Mouse (Mus musculus) hindbrain, postnatal 0 days (tissue): ENCODE measurements around the gene AY358078. TPM values are rescaled to one million over a fixed set of nuclear protein-coding genes. Genes with fewer than 3 reads are reported as not detected.
"Not testable (repeated sequence)": the region's sequence is repeated elsewhere in the genome, so short reads cannot be mapped to it uniquely, and the experiment has no call there.

Experiments used
- ATAC-seq: fragments of 200-750 bp; cut with Nextera tagmentation; 2 replicates; pipeline ENCODE4 v1.8.0; 2017; ENCODE audit warnings: mild to moderate bottlenecking, moderate TSS enrichment, moderate library complexity
- DNase-seq: peaks from one replicate; pipeline ENCODE4 v3.0.0-alpha.2; 2015; ENCODE audit warnings: low spot score
- H3K27ac ChIP-seq: fragments of 300-500 bp; sonication (generic); 2 replicates; pipeline ENCODE4 v1.5.1; 2014; ENCODE audit warnings: mild to moderate bottlenecking
- H3K27me3 ChIP-seq: fragments of 300-500 bp; sonication (generic); 2 replicates; pipeline ENCODE4 v1.6.1; 2014; ENCODE audit warnings: low read length, mixed read lengths; ENCODE audit not compliant: insufficient read depth
- H3K36me3 ChIP-seq: fragments of 300-500 bp; sonication (generic); 2 replicates; pipeline ENCODE4 v1.6.1; 2014; ENCODE audit warnings: low read length, mixed read lengths; ENCODE audit not compliant: insufficient read depth
- H3K4me1 ChIP-seq: fragments of 300-500 bp; sonication (generic); 2 replicates; pipeline ENCODE4 v1.6.1; 2014; ENCODE audit warnings: antibody characterized with exemption, low read length, mixed read lengths; ENCODE audit not compliant: insufficient read depth
- H3K4me2 ChIP-seq: fragments of 300-500 bp; sonication (generic); 2 replicates; pipeline ENCODE4 v1.6.1; 2014; ENCODE audit warnings: low read depth, mild to moderate bottlenecking, low read length, moderate library complexity, mixed read lengths
- H3K4me3 ChIP-seq: fragments of 300-500 bp; sonication (generic); 2 replicates; pipeline ENCODE4 v1.5.1; 2014; ENCODE audit warnings: low read length
- H3K9ac ChIP-seq: fragments of 300-500 bp; sonication (generic); replicated peaks from 2 replicates; pipeline ENCODE4 v1.6.1; 2014; ENCODE audit warnings: mild to moderate bottlenecking, low read length, moderate library complexity, mixed read lengths
- H3K9me3 ChIP-seq: fragments of 300-500 bp; sonication (generic); 2 replicates; pipeline ENCODE4 v1.6.1; 2016; ENCODE audit warnings: low read length, mixed read lengths
- CTCF ChIP-seq: IDR thresholded peaks from 2 replicates; pipeline ENCODE4 v1.5.1; 2016; ENCODE audit warnings: antibody characterized with exemption, control low read depth, low read depth
- WGBS: fragments of 180-500 bp; shearing (Covaris S2); extraction: QIAGEN DNeasy Blood & Tissue Kit; methylation state at CpG from one replicate; pipeline ENCODE4 v1.1.7; 2014; 5-methylcytosine and 5-hydroxymethylcytosine counted together
- polyA plus RNA-seq: library from polyadenylated mRNA; unstranded; fragments of >200 nt; fragmentation: Nextera tagmentation; extraction: Ambion mirVana; gene quantifications from 2 replicates; pipeline ENCODE4 v1.2.1, GENCODE M21; 2015
- total RNA-seq: library from RNA; depleted of rRNA; stranded (reverse); fragments of >200 nt; gene quantifications from 2 replicates; pipeline ENCODE4 v1.2.3, GENCODE M21; 2014

Gene AY358078
- total and polyA plus RNA-seq, 2 experiments from 2014 or later: not detected

- Histone ChIP-seq H3K4me3 (no peak overlapping the region), H3K27me3 (no peaks in the 10 kb centered on the region), H3K4me2 (no peak overlapping the region), H3K36me3 (no peaks in the 10 kb centered on the region), H3K4me1 (no peaks in the 10 kb centered on the region), H3K9me3 (no peaks in the 10 kb centered on the region), H3K27ac (no peak overlapping the region), H3K9ac (no peak overlapping the region)
- WGBS: 72% methylated on average over 1 of the region's 1 CpGs
- no peak for TF ChIP-seq CTCF
- DNase-seq (no peak), ATAC-seq (no peak)
Measured at GRCm38 (mm10) chr14:51842250-51842649, 42.4 kb downstream of the AY358078 start.

DNA sequence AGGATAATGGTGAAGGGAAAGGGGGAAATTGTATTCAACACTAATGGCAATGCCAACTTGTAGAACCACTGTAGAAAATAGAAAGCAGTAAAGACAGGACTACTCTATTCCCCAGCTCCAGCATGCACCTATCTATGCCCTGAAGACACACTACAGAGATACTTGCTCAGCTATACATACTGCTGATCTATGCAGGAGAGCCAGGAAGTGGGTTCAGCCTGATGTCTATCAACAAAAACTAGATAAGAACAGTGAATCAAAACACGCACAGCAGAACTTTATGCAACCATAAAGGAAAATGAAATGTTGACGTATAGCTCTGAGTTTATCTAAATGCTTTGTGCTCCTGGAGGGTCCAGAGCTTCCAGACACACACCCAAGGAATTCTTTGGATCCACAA, 42.9 kb downstream of the AY358078 start:
- no peak overlapping the region for H3K4me2 ChIP-seq
- no peak overlapping the region for H3K27ac ChIP-seq
- H3K4me3 ChIP-seq: no peak overlapping the region
- H3K9ac ChIP-seq: no peak overlapping the region
- H3K27me3 ChIP-seq: no peaks in the 10 kb centered on the region
- TF ChIP-seq CTCF: no peak
- ATAC-seq (no peak), DNase-seq (no peak)
- H3K9me3 ChIP-seq: no peaks in the 10 kb centered on the region
- H3K4me1 ChIP-seq: no peaks in the 10 kb centered on the region
- 90% methylated on average over 2 of the region's 2 CpGs for WGBS
- H3K36me3 ChIP-seq: no peaks in the 10 kb centered on the region

DNA sequence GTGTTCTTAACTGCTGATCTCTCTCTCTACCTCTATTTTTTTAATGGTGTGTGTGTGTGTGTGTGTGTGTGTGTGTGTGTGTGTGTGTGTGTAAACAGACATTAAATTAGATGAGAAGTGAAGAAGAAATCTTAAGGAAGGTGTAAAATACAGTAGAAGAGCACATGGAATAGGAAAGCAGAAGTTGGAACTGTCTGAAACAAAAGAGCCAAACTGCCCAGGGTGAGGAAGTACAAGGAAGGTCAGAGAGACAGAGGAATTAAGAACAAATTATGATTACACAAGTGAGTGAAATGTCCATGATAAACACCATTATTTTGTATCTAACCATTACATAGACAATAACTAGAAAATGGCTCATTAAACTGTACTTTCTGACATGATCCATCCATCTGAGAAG, 44.0 kb downstream of the AY358078 start:
- H3K4me3 ChIP-seq: no peak overlapping the region
- H3K4me1 ChIP-seq: no peaks in the 10 kb centered on the region
- DNase-seq: no peak
- H3K27ac ChIP-seq: no peak overlapping the region
- no peak for ATAC-seq
- no peak overlapping the region for H3K9ac ChIP-seq
- H3K36me3 ChIP-seq: no peaks in the 10 kb centered on the region
- H3K4me2 ChIP-seq: no peak overlapping the region
- no peaks in the 10 kb centered on the region for H3K27me3 ChIP-seq
- H3K9me3 ChIP-seq: no peaks in the 10 kb centered on the region
- no peak for TF ChIP-seq CTCF

GRCm38 (mm10) chr14:51846566-51846965, 46.7 kb downstream of the AY358078 start:
- Histone ChIP-seq H3K27ac (no peak overlapping the region), H3K4me2 (no peak overlapping the region), H3K9ac (no peak overlapping the region), H3K4me3 (no peak overlapping the region), H3K36me3 (no peaks in the 10 kb centered on the region), H3K27me3 (no peaks in the 10 kb centered on the region), H3K9me3 (no peaks in the 10 kb centered on the region), H3K4me1 (no peaks in the 10 kb centered on the region)
- 69% methylated on average over 3 of the region's 3 CpGs for WGBS
- DNase-seq: no peak
- TF ChIP-seq CTCF: no peak
- no peak for ATAC-seq

DNA sequence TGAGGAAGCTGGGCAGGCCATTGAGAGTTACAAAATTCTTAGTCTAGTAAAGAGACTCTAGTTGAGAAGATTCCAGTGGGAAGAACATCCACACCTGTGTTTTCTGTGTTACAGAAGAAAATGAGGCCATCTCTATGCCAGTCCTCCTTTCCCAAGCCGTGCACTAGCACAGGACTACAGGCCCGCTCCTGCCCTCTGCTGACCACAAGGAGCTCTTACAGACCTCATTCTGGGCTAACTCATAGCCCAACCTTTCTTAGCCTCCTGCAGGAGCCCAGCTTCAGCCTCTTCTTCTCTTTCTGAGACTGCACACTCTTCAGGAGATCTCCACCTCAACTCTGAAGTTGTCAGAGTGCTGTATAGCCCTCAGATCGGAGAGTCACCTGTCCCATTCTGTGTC, 51.2 kb downstream of the AY358078 start:
- DNase-seq: peak; percentile 40
- H3K9ac ChIP-seq, H3K9me3 ChIP-seq, H3K36me3 ChIP-seq, H3K4me2 ChIP-seq, H3K27me3 ChIP-seq, H3K4me3 ChIP-seq, H3K4me1 ChIP-seq, H3K27ac ChIP-seq: not testable (repeated sequence)
- WGBS: 39% methylated on average over 3 of the region's 3 CpGs
- TF ChIP-seq CTCF: peak; percentile 63
- ATAC-seq: peak; percentile 64; the same call in 1 of the 2 replicates

GRCm38 (mm10) chr14:51853399-51853798, 53.6 kb downstream of the AY358078 start, which contains the start of gene Ear6:
TSS of gene Ear6 (plus strand) at chr14:51853699.
- H3K4me1 ChIP-seq: no peaks in the 10 kb centered on the region
- TF ChIP-seq CTCF: no peak
- no peaks in the 10 kb centered on the region for H3K27me3 ChIP-seq
- no peaks in the 10 kb centered on the region for H3K9me3 ChIP-seq
- H3K4me3 ChIP-seq: no peak within 1 kb of the TSS
- DNase-seq: no peak
- no peaks in the 10 kb centered on the region for H3K36me3 ChIP-seq
- H3K4me2 ChIP-seq: no peak within 1 kb of the TSS
- no peak within 1 kb of the TSS for H3K9ac ChIP-seq
- ATAC-seq: no peak
- no peak within 1 kb of the TSS for H3K27ac ChIP-seq

DNA sequence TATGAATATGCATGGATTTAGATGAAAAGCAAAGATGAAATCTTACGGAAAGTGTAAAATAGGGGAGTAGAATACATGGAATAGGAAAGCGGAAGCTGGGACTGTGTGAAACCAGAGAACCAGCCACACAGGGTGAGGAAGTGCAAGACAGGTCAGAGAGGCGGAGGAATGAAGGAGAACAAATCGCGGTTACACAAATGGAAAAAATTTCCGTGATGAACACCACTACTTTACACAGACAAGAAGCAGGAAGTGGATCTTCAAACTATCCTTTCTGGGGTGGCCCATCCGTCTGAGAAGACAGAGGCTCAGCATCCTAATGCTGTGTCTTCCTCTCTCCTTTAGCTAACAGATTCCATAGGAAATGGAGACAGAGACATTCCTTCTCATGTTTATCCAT, 55.4 kb downstream of the AY358078 start:
- not testable (repeated sequence) for H3K9me3 ChIP-seq, H3K4me2 ChIP-seq, DNase-seq, H3K9ac ChIP-seq, H3K4me1 ChIP-seq, H3K36me3 ChIP-seq, H3K27ac ChIP-seq, ATAC-seq, H3K4me3 ChIP-seq, H3K27me3 ChIP-seq
- 87% methylated on average over 7 of the region's 7 CpGs for WGBS
